Mouse (Mus musculus): ENCODE results near the gene Art4. TPM values are rescaled to one million over a fixed set of nuclear protein-coding genes. Genes with fewer than 3 reads are reported as not detected.

The Art4 gene
- polyA plus RNA-seq, 1 experiment: not detected

GRCm38 (mm10) chr6:136824987-136825386 lies 32.5 kb downstream of the Art4 start:
- peaks cover 35% of the 10 kb centered on the region for H3K36me3 ChIP-seq (ENCODE audit: control insufficient read depth, insufficient read depth)
- no peak overlapping the region for H3ac ChIP-seq (ENCODE audit: control insufficient read depth, insufficient read length)
- no peak overlapping the region for H3K4me2 ChIP-seq (ENCODE audit: low read depth)
- peaks cover 29% of the 10 kb centered on the region for H3K79me2 ChIP-seq (ENCODE audit: control insufficient read depth, insufficient read depth)
- no peaks in the 10 kb centered on the region for H3K27me3 ChIP-seq (ENCODE audit: control insufficient read depth, insufficient read depth, insufficient read length)
- H3K4me3 ChIP-seq: no peak overlapping the region
- TF ChIP-seq CEBPB (IDR thresholded peaks at IDR 0.05; ENCODE audit: insufficient read depth, poor library complexity, severe bottlenecking) (no peak), MYOD1 (IDR thresholded peaks at IDR 0.05; ENCODE audit: control insufficient read depth in 1 of 3, insufficient read length in 2 of 3, low read depth in 2 of 3) (no peak), USF1 (IDR thresholded peaks at IDR 0.05; ENCODE audit: low read depth) (no peak), REST (IDR thresholded peaks at IDR 0.05; ENCODE audit: insufficient read depth, insufficient read length) (no peak), POLR2AphosphoS2 (IDR thresholded peaks at IDR 0.05; ENCODE audit: insufficient read length, low read depth) (no peak), MAX (IDR thresholded peaks at IDR 0.05; ENCODE audit: low read depth) (no peak), SRF (IDR thresholded peaks at IDR 0.05; ENCODE audit: control insufficient read depth, insufficient read length, low read depth) (no peak)

DNA sequence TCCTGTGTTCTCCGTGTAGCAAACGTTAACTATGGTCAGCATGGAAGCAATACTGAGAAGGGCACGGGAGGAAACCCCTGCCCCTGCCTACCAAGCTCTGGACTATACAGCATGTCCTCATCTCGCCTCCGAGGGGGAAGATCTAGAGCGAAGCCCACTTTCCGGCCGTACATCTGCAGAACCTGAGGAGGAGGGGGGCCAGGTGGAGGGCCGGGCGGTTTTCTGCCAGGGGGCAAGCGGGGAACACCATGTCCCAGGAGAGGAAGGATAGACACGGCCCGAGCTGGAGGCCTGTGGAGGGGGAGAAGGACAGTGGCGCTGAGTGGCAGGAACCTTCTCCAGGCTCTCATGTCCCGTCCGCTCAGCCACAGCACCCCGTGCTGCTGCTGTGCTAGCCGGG lies 36.4 kb downstream of the Art4 start:
- H3K79me2 ChIP-seq (ENCODE audit: control insufficient read depth, insufficient read depth): peaks cover 14% of the 10 kb centered on the region
- H3ac ChIP-seq (ENCODE audit: control insufficient read depth, insufficient read length): no peak overlapping the region
- no peaks in the 10 kb centered on the region for H3K27me3 ChIP-seq (ENCODE audit: control insufficient read depth, insufficient read depth, insufficient read length)
- no peak overlapping the region for H3K4me2 ChIP-seq (ENCODE audit: low read depth)
- peaks cover 45% of the 10 kb centered on the region for H3K36me3 ChIP-seq (ENCODE audit: control insufficient read depth, insufficient read depth)
- TF ChIP-seq REST (IDR thresholded peaks at IDR 0.05; ENCODE audit: insufficient read depth, insufficient read length): no peak
- TF ChIP-seq SRF (IDR thresholded peaks at IDR 0.05; ENCODE audit: control insufficient read depth, insufficient read length, low read depth): no peak
- TF ChIP-seq MYOG (IDR thresholded peaks at IDR 0.05; ENCODE audit: control insufficient read depth in 1 of 3, insufficient read depth in 1 of 3, insufficient read length in 2 of 3, low read depth in 2 of 3): no peak
- no peak for TF ChIP-seq MYOD1 (IDR thresholded peaks at IDR 0.05; ENCODE audit: control insufficient read depth in 1 of 3, insufficient read length in 2 of 3, low read depth in 2 of 3)
- no peak for TF ChIP-seq CEBPB (IDR thresholded peaks at IDR 0.05; ENCODE audit: insufficient read depth, poor library complexity, severe bottlenecking)
- no peak for TF ChIP-seq MAX (IDR thresholded peaks at IDR 0.05; ENCODE audit: low read depth)
- no peak for TF ChIP-seq POLR2A (IDR thresholded peaks at IDR 0.05; ENCODE audit: insufficient read length, low read depth)
- TF ChIP-seq POLR2AphosphoS2 (IDR thresholded peaks at IDR 0.05; ENCODE audit: insufficient read length, low read depth): no peak
- no peak for TF ChIP-seq TCF12 (IDR thresholded peaks at IDR 0.05; ENCODE audit: insufficient read depth, poor library complexity, severe bottlenecking)
- no peak for TF ChIP-seq E2F4 (IDR thresholded peaks at IDR 0.05; ENCODE audit: insufficient read depth)
- no peak for TF ChIP-seq TCF3 (IDR thresholded peaks at IDR 0.05; ENCODE audit: insufficient read length, low read depth)
- no peak for TF ChIP-seq USF1 (IDR thresholded peaks at IDR 0.05; ENCODE audit: low read depth)
- H3K4me3 ChIP-seq: no peak overlapping the region

GRCm38 (mm10) chr6:136820381-136820780 lies 37.2 kb downstream of the Art4 start:
- H3K36me3 ChIP-seq (ENCODE audit: control insufficient read depth, insufficient read depth): peaks cover 39% of the 10 kb centered on the region
- TF ChIP-seq CEBPB (IDR thresholded peaks at IDR 0.05; ENCODE audit: insufficient read depth, poor library complexity, severe bottlenecking) (no peak), MYOD1 (IDR thresholded peaks at IDR 0.05; ENCODE audit: control insufficient read depth in 1 of 3, insufficient read length in 2 of 3, low read depth in 2 of 3) (no peak), MAX (IDR thresholded peaks at IDR 0.05; ENCODE audit: low read depth) (no peak), POLR2AphosphoS2 (IDR thresholded peaks at IDR 0.05; ENCODE audit: insufficient read length, low read depth) (no peak), SRF (IDR thresholded peaks at IDR 0.05; ENCODE audit: control insufficient read depth, insufficient read length, low read depth) (no peak), REST (IDR thresholded peaks at IDR 0.05; ENCODE audit: insufficient read depth, insufficient read length) (no peak), USF1 (IDR thresholded peaks at IDR 0.05; ENCODE audit: low read depth) (no peak), TCF3 (IDR thresholded peaks at IDR 0.05; ENCODE audit: insufficient read length, low read depth) (no peak), POLR2A (IDR thresholded peaks at IDR 0.05; ENCODE audit: insufficient read length, low read depth) (no peak), E2F4 (IDR thresholded peaks at IDR 0.05; ENCODE audit: insufficient read depth) (no peak), TCF12 (IDR thresholded peaks at IDR 0.05; ENCODE audit: insufficient read depth, poor library complexity, severe bottlenecking) (no peak), MYOG (IDR thresholded peaks at IDR 0.05; ENCODE audit: control insufficient read depth in 1 of 3, insufficient read depth in 1 of 3, insufficient read length in 2 of 3, low read depth in 2 of 3) (no peak)
- no peak overlapping the region for H3ac ChIP-seq (ENCODE audit: control insufficient read depth, insufficient read length)
- no peak overlapping the region for H3K4me3 ChIP-seq
- H3K4me2 ChIP-seq (ENCODE audit: low read depth): no peak overlapping the region
- peaks cover 6% of the 10 kb centered on the region for H3K79me2 ChIP-seq (ENCODE audit: control insufficient read depth, insufficient read depth)
- no peaks in the 10 kb centered on the region for H3K27me3 ChIP-seq (ENCODE audit: control insufficient read depth, insufficient read depth, insufficient read length)

DNA sequence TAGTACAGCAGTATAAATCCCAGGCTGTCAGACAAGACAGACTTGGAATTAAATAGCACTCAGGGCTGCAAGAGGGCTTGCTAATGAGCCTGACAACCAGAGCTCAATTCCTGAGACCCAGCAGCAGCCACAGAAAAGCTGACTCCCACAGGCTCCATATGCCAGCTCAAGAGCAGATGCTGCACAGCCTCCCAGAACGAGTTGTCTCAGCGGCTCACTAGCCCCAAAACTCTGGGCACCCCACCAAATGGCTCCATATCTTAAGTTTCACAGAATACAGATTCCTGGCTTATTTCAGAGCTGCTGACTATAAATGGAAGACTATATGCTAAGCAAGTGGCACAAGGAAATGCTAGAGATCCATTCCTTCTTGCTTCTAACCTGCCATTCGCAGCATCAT lies 40.0 kb downstream of the Art4 start:
- Histone ChIP-seq H3K79me2 (ENCODE audit: control insufficient read depth, insufficient read depth) (no peaks in the 10 kb centered on the region), H3K27me3 (ENCODE audit: control insufficient read depth, insufficient read depth, insufficient read length) (no peaks in the 10 kb centered on the region), H3K4me3 (no peak overlapping the region), H3K4me2 (ENCODE audit: low read depth) (no peak overlapping the region), H3K36me3 (ENCODE audit: control insufficient read depth, insufficient read depth) (peaks cover 41% of the 10 kb centered on the region), H3ac (ENCODE audit: control insufficient read depth, insufficient read length) (no peak overlapping the region)
- TF ChIP-seq REST (IDR thresholded peaks at IDR 0.05; ENCODE audit: insufficient read depth, insufficient read length) (no peak), TCF3 (IDR thresholded peaks at IDR 0.05; ENCODE audit: insufficient read length, low read depth) (no peak), POLR2AphosphoS2 (IDR thresholded peaks at IDR 0.05; ENCODE audit: insufficient read length, low read depth) (no peak), MYOD1 (IDR thresholded peaks at IDR 0.05; ENCODE audit: control insufficient read depth in 1 of 3, insufficient read length in 2 of 3, low read depth in 2 of 3) (no peak), CEBPB (IDR thresholded peaks at IDR 0.05; ENCODE audit: insufficient read depth, poor library complexity, severe bottlenecking) (no peak), E2F4 (IDR thresholded peaks at IDR 0.05; ENCODE audit: insufficient read depth) (no peak), POLR2A (IDR thresholded peaks at IDR 0.05; ENCODE audit: insufficient read length, low read depth) (no peak), MYOG (IDR thresholded peaks at IDR 0.05; ENCODE audit: control insufficient read depth in 1 of 3, insufficient read depth in 1 of 3, insufficient read length in 2 of 3, low read depth in 2 of 3) (no peak), SRF (IDR thresholded peaks at IDR 0.05; ENCODE audit: control insufficient read depth, insufficient read length, low read depth) (no peak), MAX (IDR thresholded peaks at IDR 0.05; ENCODE audit: low read depth) (no peak), TCF12 (IDR thresholded peaks at IDR 0.05; ENCODE audit: insufficient read depth, poor library complexity, severe bottlenecking) (no peak), USF1 (IDR thresholded peaks at IDR 0.05; ENCODE audit: low read depth) (no peak)

Measured in myocyte (in vitro differentiated cells).